Mouse (Mus musculus): ENCODE measurements around the gene H60c. TPM values are rescaled to one million over a fixed set of nuclear protein-coding genes. Genes with fewer than 3 reads are reported as not detected.
"Not testable (repeated sequence)": the region's sequence is repeated elsewhere in the genome, so short reads cannot be mapped to it uniquely, and the experiment has no call there.

The H60c gene
- not detected for total RNA-seq (2021)
- long read RNA-seq, experiment 1: 0 reads
- long read RNA-seq, experiment 2: 0 reads

GRCm38 (mm10) chr10:3267671-3268070 is at the start of gene H60c:
TSS of gene H60c (minus strand) at chr10:3267771.
- DNase-seq: no peak

GRCm38 (mm10) chr10:3308821-3309206 is 41.2 kb upstream of the H60c start:
- DNase-seq: no peak

GRCm38 (mm10) chr10:3308180-3308820 is 40.7 kb upstream of the H60c start:
- no peak for DNase-seq

- peak; percentile 26 for DNase-seq
Observed at GRCm38 (mm10) chr10:3307752-3308151, 40.2 kb upstream of the H60c start.

- no peak for DNase-seq
Observed at GRCm38 (mm10) chr10:3293969-3294368, 26.4 kb upstream of the H60c start.

- peak; percentile 43 for DNase-seq
Observed at GRCm38 (mm10) chr10:3281047-3281446, 13.5 kb upstream of the H60c start.

GRCm38 (mm10) chr10:3274065-3274464 is 6.5 kb upstream of the H60c start:
- DNase-seq: no peak

- peak; percentile 55 for DNase-seq
Observed at GRCm38 (mm10) chr10:3271036-3271435, 3.5 kb upstream of the H60c start.

GRCm38 (mm10) chr10:3266729-3267128 is 842 bp downstream of the H60c start:
- DNase-seq: no peak

- no peak for DNase-seq
Observed at GRCm38 (mm10) chr10:3262784-3263183, 4.8 kb downstream of the H60c start.

- DNase-seq: no peak
Observed at GRCm38 (mm10) chr10:3257391-3257790, 10.2 kb downstream of the H60c start.

- DNase-seq: not testable (repeated sequence)
Observed at GRCm38 (mm10) chr10:3238436-3238835, 29.1 kb downstream of the H60c start.

GRCm38 (mm10) chr10:3236638-3237270 is 30.8 kb downstream of the H60c start:
- DNase-seq: peak; percentile 34

- DNase-seq: peak; percentile 49
Observed at GRCm38 (mm10) chr10:3228447-3229195, 39.0 kb downstream of the H60c start.

Other genes starting within 250 kb of the H60c start
- gene Ppp1r14c, start 98.3 kb upstream of the H60c start, total RNA-seq (2021): 10 to 100 TPM; 10.2 to 11.7 TPM

All from adrenal gland, postnatal 10 days (tissue).